Mouse (Mus musculus): Measurements from ENCODE around the gene Grtp1.

GRCm38 (mm10) chr8:13209770-13210169, 9.3 kb upstream of the Grtp1 start:
- TF ChIP-seq CTCF (IDR thresholded peaks at IDR 0.05; ENCODE audit: control insufficient read depth, insufficient read depth, insufficient read length) = no peak
- TF ChIP-seq MYOG (IDR thresholded peaks at IDR 0.05; ENCODE audit: control insufficient read depth, extremely low read depth, insufficient read length) = no peak
- no peak for TF ChIP-seq MAX (IDR thresholded peaks at IDR 0.05)
- TF ChIP-seq CEBPB (IDR thresholded peaks at IDR 0.05; ENCODE audit: low read depth) = no peak
- TF ChIP-seq USF1 (IDR thresholded peaks at IDR 0.05; ENCODE audit: low read depth) = no peak
- TF ChIP-seq MYOD1 (IDR thresholded peaks at IDR 0.05; ENCODE audit: control insufficient read depth, insufficient read length, low read depth) = no peak
- no peak for TF ChIP-seq FOSL1 (IDR thresholded peaks at IDR 0.05; ENCODE audit: insufficient read depth, low read length, poor library complexity, severe bottlenecking)

Data from C2C12 (cell line).